Mouse (Mus musculus): Measurements from ENCODE around the gene Runx1. TPM values are rescaled to one million over a fixed set of nuclear protein-coding genes. Genes with fewer than 3 reads are reported as not detected.

The Runx1 gene
- total RNA-seq, 1 experiment = 7.4 TPM

GRCm38 (mm10) chr16:92786276-92786882 is 39.6 kb downstream of the Runx1 start:
- DNase-seq (ENCODE audit: low read depth, low spot score) = no peak

GRCm38 (mm10) chr16:92783651-92784131 is 42.3 kb downstream of the Runx1 start:
- no peaks in the 10 kb centered on the region for H3K9me3 ChIP-seq (ENCODE audit: control insufficient read depth, insufficient read depth, low read depth, low read length)
- TF ChIP-seq ZNF384 (IDR thresholded peaks at IDR 0.05; ENCODE audit: low read depth, low read length) (no peak), HCFC1 (IDR thresholded peaks at IDR 0.05; ENCODE audit: borderline replicate concordance, insufficient read depth, low read length) (no peak), MAFK (IDR thresholded peaks at IDR 0.05; ENCODE audit: insufficient read depth, low read depth, low read length) (no peak), CHD2 (IDR thresholded peaks at IDR 0.05; ENCODE audit: low read depth, low read length) (no peak), ZC3H11A (IDR thresholded peaks at IDR 0.05; ENCODE audit: borderline replicate concordance, low read depth, low read length) (no peak)
- DNase-seq (ENCODE audit: low read depth, low spot score) = no peak
- no peaks in the 10 kb centered on the region for H3K36me3 ChIP-seq (ENCODE audit: control insufficient read depth, insufficient read depth, low read length, poor library complexity, severe bottlenecking)
- H3K27ac ChIP-seq (ENCODE audit: insufficient read depth, low read depth, low read length, poor library complexity, severe bottlenecking) = no peak overlapping the region
- in situ Hi-C loops (cut with MboI; ENCODE audit: low sequenced_read_pairs in 2 of 2, unreplicated experiment in 2 of 2) = no loop called here
- H3K4me1 ChIP-seq (ENCODE audit: control insufficient read depth in 2 of 2, insufficient read depth in 2 of 2, low read length in 2 of 2, poor library complexity in 1 of 2) = no peaks in the 10 kb centered on the region
- no peak overlapping the region for H3K4me3 ChIP-seq (ENCODE audit: insufficient read depth in 1 of 2, low read depth in 1 of 2, low read length in 2 of 2, poor library complexity in 1 of 2, severe bottlenecking in 1 of 2)
- no peak overlapping the region for H3K9ac ChIP-seq (ENCODE audit: insufficient read depth, low read depth, low read length, poor library complexity, severe bottlenecking)

More at GRCm38 (mm10) chr16:92786276-92786882, 39.6 kb downstream of the Runx1 start:
- Histone ChIP-seq H3K4me3 (ENCODE audit: insufficient read depth in 1 of 2, low read depth in 1 of 2, low read length in 2 of 2, poor library complexity in 1 of 2, severe bottlenecking in 1 of 2) (no peak overlapping the region), H3K9me3 (ENCODE audit: control insufficient read depth, insufficient read depth, low read depth, low read length) (no peaks in the 10 kb centered on the region), H3K27ac (ENCODE audit: insufficient read depth, low read depth, low read length, poor library complexity, severe bottlenecking) (no peak overlapping the region), H3K4me1 (ENCODE audit: control insufficient read depth in 2 of 2, insufficient read depth in 2 of 2, low read length in 2 of 2, poor library complexity in 1 of 2) (no peaks in the 10 kb centered on the region), H3K36me3 (ENCODE audit: control insufficient read depth, insufficient read depth, low read length, poor library complexity, severe bottlenecking) (no peaks in the 10 kb centered on the region), H3K9ac (ENCODE audit: insufficient read depth, low read depth, low read length, poor library complexity, severe bottlenecking) (no peak overlapping the region)
- TF ChIP-seq ZC3H11A (IDR thresholded peaks at IDR 0.05; ENCODE audit: borderline replicate concordance, low read depth, low read length) (no peak), HCFC1 (IDR thresholded peaks at IDR 0.05; ENCODE audit: borderline replicate concordance, insufficient read depth, low read length) (no peak), CHD2 (IDR thresholded peaks at IDR 0.05; ENCODE audit: low read depth, low read length) (no peak), ZNF384 (IDR thresholded peaks at IDR 0.05; ENCODE audit: low read depth, low read length) (no peak), MAFK (IDR thresholded peaks at IDR 0.05; ENCODE audit: insufficient read depth, low read depth, low read length) (no peak)
- in situ Hi-C loops (cut with MboI; ENCODE audit: low sequenced_read_pairs in 2 of 2, unreplicated experiment in 2 of 2) = no loop called here

GRCm38 (mm10) chr16:92782408-92782807 is 43.5 kb downstream of the Runx1 start:
- TF ChIP-seq ZNF384 (IDR thresholded peaks at IDR 0.05; ENCODE audit: low read depth, low read length) (no peak), ZC3H11A (IDR thresholded peaks at IDR 0.05; ENCODE audit: borderline replicate concordance, low read depth, low read length) (no peak), HCFC1 (IDR thresholded peaks at IDR 0.05; ENCODE audit: borderline replicate concordance, insufficient read depth, low read length) (no peak), MAFK (IDR thresholded peaks at IDR 0.05; ENCODE audit: insufficient read depth, low read depth, low read length) (no peak), CHD2 (IDR thresholded peaks at IDR 0.05; ENCODE audit: low read depth, low read length) (no peak)
- in situ Hi-C loops (cut with MboI; ENCODE audit: low sequenced_read_pairs in 2 of 2, unreplicated experiment in 2 of 2) = no loop called here
- Histone ChIP-seq H3K4me1 (ENCODE audit: control insufficient read depth in 2 of 2, insufficient read depth in 2 of 2, low read length in 2 of 2, poor library complexity in 1 of 2) (no peaks in the 10 kb centered on the region), H3K36me3 (ENCODE audit: control insufficient read depth, insufficient read depth, low read length, poor library complexity, severe bottlenecking) (no peaks in the 10 kb centered on the region), H3K9me3 (ENCODE audit: control insufficient read depth, insufficient read depth, low read depth, low read length) (no peaks in the 10 kb centered on the region), H3K9ac (ENCODE audit: insufficient read depth, low read depth, low read length, poor library complexity, severe bottlenecking) (no peak overlapping the region), H3K27ac (ENCODE audit: insufficient read depth, low read depth, low read length, poor library complexity, severe bottlenecking) (no peak overlapping the region), H3K4me3 (ENCODE audit: insufficient read depth in 1 of 2, low read depth in 1 of 2, low read length in 2 of 2, poor library complexity in 1 of 2, severe bottlenecking in 1 of 2) (no peak overlapping the region)
- DNase-seq (ENCODE audit: low read depth, low spot score) = no peak

- no peak overlapping the region for H3K9ac ChIP-seq (ENCODE audit: insufficient read depth, low read depth, low read length, poor library complexity, severe bottlenecking)
- TF ChIP-seq MAFK (IDR thresholded peaks at IDR 0.05; ENCODE audit: insufficient read depth, low read depth, low read length) (no peak), ZNF384 (IDR thresholded peaks at IDR 0.05; ENCODE audit: low read depth, low read length) (no peak), HCFC1 (IDR thresholded peaks at IDR 0.05; ENCODE audit: borderline replicate concordance, insufficient read depth, low read length) (no peak), ZC3H11A (IDR thresholded peaks at IDR 0.05; ENCODE audit: borderline replicate concordance, low read depth, low read length) (no peak), CHD2 (IDR thresholded peaks at IDR 0.05; ENCODE audit: low read depth, low read length) (no peak)
- in situ Hi-C loops (cut with MboI; ENCODE audit: low sequenced_read_pairs in 2 of 2, unreplicated experiment in 2 of 2) = no loop called here
Measured at GRCm38 (mm10) chr16:92779896-92780435, 46.0 kb downstream of the Runx1 start.

More at GRCm38 (mm10) chr16:92779896-92780435, 46.0 kb downstream of the Runx1 start:
- Histone ChIP-seq H3K27ac (ENCODE audit: insufficient read depth, low read depth, low read length, poor library complexity, severe bottlenecking) (no peak overlapping the region), H3K9me3 (ENCODE audit: control insufficient read depth, insufficient read depth, low read depth, low read length) (no peaks in the 10 kb centered on the region), H3K4me3 (ENCODE audit: insufficient read depth in 1 of 2, low read depth in 1 of 2, low read length in 2 of 2, poor library complexity in 1 of 2, severe bottlenecking in 1 of 2) (no peak overlapping the region), H3K4me1 (ENCODE audit: control insufficient read depth in 2 of 2, insufficient read depth in 2 of 2, low read length in 2 of 2, poor library complexity in 1 of 2) (no peaks in the 10 kb centered on the region), H3K36me3 (ENCODE audit: control insufficient read depth, insufficient read depth, low read length, poor library complexity, severe bottlenecking) (no peaks in the 10 kb centered on the region)
- no peak for DNase-seq (ENCODE audit: low read depth, low spot score)

Data from ES-E14 (cell line).